Mouse (Mus musculus): ENCODE measurements at regions not wholly inside any gene's neighbourhood (a gene's known extent, or its start where the extent isn't known, plus 50 kb on each side); places are given as distances from the start of the nearest gene placed in this dataset.

- ChIA-PET CTCF (interaction anchor here (1.4 kb wide), 1 partner anchor 30 kb away, joined by 3 read pairs; no protein-coding TSS in a partner anchor), POLR2A (no interaction called here)
- DNase-seq (ENCODE audit: low read depth, low spot score) (no peak), ATAC-seq (no peak)
- in situ Hi-C loops (cut with MboI; ENCODE audit: low pct_unique_long_range_greater_than_20kb) = no loop called here
- TF ChIP-seq CTCF (IDR thresholded peaks at IDR 0.05) = no peak
- peaks cover 15% of the 10 kb centered on the region for H3K27me3 ChIP-seq
These were observed 287.4 kb upstream of the Frg1 start for GRCm38 (mm10) chr8:41703927-41704924.

All from Patski (cell line).